Mouse (Mus musculus): ENCODE results near the gene Fut2. TPM values are rescaled to one million over a fixed set of nuclear protein-coding genes. Genes with fewer than 3 reads are reported as not detected.

Gene Fut2
- 0.12 TPM for polyA plus RNA-seq (2017; shearing (Covaris generic))

DNA sequence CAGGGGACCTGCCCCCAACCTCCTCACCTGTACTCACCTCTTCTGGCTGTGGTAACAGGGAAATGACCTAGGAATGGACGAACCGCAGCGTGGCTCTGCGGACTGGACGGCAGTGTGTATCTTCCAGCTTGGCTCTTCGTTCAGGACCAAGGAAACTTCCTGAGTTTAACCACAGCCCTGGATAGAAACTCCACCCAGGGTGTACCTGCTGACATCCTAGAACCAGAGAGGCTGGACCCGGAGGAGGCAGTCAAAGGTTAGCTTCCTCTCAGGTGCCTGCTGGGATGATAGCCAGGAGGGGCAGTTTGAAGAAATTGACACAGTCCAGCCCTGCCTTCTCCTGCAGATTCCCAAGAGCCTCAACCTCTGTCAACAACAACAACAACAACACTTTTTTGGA is at the start of gene Fut2:
Gene Fut2, minus strand, starts transcription at position 234 of the 400 bp plus-strand sequence.

DNA sequence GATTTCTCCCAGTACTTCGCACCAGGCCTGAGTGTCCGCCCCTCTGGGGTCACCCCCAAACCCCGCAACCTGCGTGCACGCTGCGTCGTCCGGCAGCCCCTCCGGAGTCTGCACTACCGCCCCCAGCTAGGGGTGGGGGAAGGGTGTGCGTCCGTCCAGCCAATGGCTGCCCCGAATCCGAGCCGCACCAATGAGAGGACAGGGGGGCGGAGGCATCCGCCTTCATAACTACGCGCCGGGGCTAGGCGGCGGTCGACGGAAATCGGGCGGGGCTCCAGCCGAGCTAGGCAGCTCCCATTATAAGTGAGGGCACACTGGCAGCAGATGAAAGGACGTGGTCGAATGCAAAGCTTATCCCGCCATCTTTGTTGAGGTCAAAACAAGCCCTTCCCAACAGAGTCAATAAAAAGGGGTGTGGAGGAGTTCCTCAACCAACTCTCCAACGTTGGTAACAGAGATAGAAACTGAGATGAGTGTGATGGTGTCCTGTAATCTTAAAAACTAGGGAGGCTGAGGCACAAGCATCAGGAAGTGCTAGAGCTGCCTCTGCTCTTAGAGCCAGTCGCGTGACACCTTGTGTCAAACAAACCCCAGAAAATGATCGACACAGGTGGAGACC is 49.0 kb upstream of the Fut2 start, which contains the start of gene Rpl18:
Gene Rpl18, plus strand, starts transcription at position 368 of the 619 bp plus-strand sequence.

DNA sequence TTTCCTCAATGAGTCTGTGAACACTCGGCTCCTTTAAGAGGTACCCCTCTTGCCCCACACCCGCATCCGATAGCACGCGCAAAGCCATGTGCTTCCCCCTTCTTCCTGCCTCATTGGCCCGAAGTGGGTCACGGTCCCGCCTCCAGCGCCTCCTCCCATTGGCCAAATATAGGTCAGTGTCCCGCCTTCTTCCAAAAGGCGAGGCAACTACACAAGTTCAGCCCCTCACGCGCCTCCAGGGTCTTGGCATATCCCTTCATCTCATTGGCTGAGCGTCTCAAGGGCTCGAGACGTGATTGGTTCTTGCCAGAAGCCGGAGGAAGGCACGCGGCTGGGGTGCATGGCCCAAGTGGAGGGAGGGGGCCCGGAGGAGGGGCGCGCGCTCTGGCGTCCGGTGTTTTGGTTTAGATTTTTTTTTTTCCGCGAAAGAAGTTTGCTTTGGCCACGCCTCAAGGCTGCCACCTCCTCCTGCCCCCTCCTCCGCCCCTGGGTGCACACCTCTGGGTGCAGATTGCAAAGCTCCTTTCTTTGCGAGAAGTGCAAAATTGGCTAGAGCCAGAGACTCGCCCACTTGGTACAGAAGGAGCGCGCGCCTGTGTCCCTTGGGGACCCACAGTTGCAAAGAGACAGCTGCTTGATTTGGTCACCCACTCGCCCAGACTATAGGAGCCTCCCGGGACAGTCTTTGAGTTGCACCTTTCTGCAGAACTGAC is 38.7 kb upstream of the Fut2 start, which contains the start of gene Dbp:
Gene Dbp, plus strand, starts transcription at position 359 of the 713 bp plus-strand sequence.

DNA sequence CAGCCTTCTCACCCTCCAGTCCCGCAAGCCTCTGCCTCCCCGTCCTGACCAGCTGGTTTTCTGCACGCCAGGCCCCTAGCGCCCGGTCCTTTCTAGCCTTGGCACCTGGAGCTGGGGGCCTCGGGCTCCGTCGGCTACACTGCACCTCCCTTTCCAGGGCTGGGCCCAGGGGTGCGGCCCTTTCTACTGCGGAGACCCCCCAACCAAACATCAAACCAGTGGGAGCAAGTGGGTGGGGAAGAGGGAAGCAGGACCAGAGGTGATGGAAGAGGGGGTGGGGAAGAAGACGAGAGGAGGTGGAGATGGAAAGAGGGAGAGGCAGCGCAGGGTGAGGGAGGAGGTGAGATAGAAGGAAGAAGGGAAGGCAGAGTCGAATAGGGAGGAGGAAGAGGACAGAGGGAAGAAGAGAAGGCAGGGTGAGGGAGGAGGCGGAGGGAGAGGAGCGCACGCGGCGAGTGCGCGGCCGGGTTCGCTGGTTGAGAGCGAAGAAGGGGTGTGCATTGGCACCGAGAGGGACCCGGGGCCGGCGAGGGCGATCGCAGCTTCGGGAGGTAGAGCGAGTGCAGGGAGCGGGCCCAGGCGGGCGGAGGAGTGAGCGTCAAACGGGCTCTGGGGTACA is 33.4 kb upstream of the Fut2 start, which contains the start of gene Car11:
Gene Car11, plus strand, starts transcription at position 321 of the 619 bp plus-strand sequence.

DNA sequence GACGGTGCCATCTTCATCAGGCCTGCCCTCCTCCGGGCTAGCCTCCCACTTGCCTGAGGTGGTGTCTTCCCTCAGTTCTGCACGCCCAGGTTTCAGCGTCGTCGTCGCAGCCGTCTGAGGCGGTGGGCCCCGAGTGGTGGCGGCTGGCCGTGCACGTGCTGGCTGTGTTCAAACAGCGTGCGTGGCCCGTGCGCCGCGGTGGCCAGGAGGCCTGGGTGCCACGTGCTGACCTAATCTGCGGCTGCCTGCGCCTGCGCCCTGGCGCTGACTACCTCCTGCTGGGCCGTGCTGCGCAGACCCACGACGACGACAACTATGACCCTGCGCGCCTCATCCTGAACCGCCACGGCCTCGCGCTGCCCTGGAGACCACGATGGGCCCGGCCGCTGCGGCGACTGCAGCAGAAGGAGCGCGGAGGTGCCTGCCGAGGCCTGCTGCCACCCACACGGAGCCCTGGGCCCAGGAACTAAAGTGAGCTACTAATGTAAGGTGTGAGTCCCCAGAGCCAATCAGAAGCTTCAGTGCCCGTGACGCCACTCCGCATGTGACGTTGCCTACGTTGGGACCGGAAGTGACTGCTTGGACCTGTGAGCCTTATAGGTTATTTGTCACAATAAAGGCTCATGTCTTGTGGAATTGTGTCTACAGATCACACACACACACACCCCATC is 27.9 kb upstream of the Fut2 start, which contains the start of gene Sec1:
Gene Sec1, minus strand, starts transcription at position 482 of the 671 bp plus-strand sequence.

DNA sequence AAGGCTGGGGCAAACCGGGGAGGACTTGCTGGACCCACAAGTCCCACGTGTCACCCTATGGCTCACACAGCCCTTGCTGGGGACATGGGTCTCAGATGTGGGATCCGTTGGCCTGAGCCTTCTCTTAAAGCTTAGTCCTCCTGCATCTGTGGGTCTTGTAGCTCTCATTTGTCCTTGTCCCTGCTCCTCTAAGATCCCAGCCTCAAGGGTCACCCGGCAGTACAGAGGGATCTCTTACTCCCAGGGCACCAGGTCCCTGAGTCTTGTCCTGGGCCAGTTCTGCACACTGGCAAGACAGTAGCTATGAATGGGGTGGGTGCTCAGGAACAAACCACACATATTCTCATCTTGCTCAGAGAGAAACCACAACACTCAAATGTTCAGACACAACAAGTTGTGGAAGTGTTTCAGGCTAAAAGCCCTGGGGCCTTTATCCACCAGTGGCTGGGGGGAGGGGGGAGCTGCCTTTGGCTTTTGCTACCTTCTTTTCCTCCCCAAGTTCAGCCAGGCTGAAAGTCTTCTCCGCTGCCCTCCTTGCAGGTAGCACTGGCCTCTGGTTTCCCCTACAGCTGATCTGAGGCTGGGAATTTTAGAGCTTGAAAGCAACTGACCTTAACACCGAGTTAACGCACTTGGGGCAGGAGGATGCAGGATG is 17.3 kb upstream of the Fut2 start, which contains the start of gene Ntn5:
Gene Ntn5, plus strand, starts transcription at position 627 of the 655 bp plus-strand sequence.

DNA sequence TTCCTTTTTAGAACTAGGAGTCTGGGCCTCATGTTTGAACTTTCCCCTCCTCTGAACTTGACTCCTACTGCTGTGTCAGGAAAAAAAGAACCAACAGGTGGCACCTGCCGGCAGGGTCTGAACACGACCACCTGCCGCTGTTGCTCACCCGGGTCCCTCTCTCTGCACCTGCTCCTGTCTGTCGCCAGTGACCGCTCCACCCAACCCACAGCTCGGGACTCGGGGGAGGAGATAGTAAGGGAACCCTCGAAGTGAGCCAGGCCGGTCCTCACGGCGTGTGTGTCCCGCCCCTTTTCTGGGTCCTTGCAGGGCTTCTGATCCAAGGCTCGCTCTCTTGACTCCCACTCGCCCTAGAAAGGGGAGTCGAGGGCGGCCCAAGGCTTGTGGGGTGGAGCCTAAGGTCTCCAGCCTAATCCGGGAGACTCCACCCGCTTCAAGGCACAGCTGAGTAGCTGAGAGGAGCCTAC is 26.6 kb downstream of the Fut2 start, which contains the start of gene Mamstr:
Gene Mamstr, plus strand, starts transcription at position 417 of the 467 bp plus-strand sequence.

DNA sequence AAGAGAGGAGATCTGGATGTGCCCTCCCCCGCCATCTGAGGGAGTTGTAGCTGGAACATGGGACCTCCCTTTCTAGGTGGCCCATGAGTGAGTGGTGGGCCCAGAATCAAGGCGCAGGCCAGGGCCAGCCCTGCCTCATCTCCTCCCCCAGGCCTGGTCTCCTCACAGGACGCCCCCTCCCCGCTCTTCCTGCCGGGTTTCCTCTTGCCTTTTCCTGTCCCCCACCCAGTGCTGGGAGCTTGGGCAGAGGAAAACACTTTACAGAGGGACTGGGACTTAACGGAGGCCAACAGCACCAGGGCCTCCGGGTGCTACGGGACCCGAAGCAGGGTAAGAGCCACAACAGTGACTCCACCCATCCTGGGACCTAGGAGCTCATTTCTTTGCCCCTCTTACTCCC is 38.9 kb downstream of the Fut2 start, which contains the start of gene Rasip1:
Gene Rasip1, plus strand, starts transcription at position 228 of the 400 bp plus-strand sequence.

DNA sequence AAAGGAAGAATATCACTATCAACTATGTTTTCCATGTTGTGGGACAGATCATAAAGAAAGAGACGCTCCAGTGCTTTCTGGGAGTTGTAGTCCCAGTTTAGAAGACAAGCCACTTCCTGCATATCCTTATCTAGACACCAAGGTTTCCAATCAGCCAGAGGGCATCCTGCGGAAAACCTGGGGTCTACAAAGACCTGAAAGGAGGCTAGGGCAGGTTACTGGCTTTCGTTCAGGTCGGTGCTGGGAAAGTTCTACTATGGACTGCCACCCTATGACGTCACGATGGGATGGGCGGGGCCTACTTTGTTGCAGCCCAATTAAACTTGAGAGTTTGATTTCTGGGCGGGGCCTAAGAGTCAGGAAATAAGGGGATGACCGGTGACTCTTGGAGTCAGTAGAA is 44.8 kb downstream of the Fut2 start, which contains the start of gene Izumo1:
Gene Izumo1, plus strand, starts transcription at position 369 of the 400 bp plus-strand sequence.

DNA sequence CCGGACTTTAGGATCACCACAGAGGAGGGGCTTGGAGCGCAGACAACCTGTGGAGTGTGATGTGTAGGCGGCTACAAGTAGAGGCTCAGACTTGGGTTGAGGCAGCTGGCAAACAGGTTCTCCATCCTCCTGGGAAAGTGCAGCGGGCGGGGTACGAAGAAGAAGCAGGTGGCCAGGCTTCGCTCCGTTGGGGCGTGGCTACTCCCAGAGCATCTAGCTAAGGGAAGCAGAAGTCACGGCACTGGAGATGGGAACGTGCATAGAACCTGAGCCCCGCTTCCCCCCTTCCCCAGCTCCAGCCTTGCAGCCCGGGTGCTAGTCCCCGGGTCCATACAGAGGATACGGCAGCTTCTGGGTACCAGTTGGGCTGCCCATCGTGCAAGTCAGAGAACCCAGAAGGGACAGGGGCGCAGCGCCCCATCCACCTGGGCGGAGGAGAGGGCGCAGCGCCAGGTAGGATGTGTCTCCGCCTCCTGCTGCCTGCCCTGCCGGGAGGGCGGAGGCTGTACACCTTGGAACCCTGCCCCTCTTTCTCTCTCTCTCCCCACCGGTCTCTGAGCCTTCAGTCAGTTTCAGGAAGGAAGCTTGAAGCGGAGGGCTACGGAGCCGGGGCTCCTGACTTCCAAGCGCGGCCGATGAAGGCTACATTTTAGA is 49.0 kb downstream of the Fut2 start, which contains the start of gene Fut1:
Gene Fut1, plus strand, starts transcription at position 248 of the 654 bp plus-strand sequence.

Other genes with a start within 250 kb of the Fut2 start
- not detected for gene Lhb, start 245.6 kb downstream of the Fut2 start, polyA plus RNA-seq (2017; shearing (Covaris generic))
- 13.9 TPM for gene Gys1, start 231.6 kb downstream of the Fut2 start, polyA plus RNA-seq (2017; shearing (Covaris generic))
- gene Ruvbl2, start 228.3 kb downstream of the Fut2 start, polyA plus RNA-seq (2017; shearing (Covaris generic)): 74.6 TPM
- gene Ftl1, start 206.5 kb downstream of the Fut2 start, polyA plus RNA-seq (2017; shearing (Covaris generic)): 2,110 TPM
- 289 TPM for gene Bax, start 199.5 kb downstream of the Fut2 start, polyA plus RNA-seq (2017; shearing (Covaris generic))
- 2.7 TPM for gene Tulp2, start 184.5 kb downstream of the Fut2 start, polyA plus RNA-seq (2017; shearing (Covaris generic))
- gene Gm45808, start 179.6 kb downstream of the Fut2 start, polyA plus RNA-seq (2017; shearing (Covaris generic)): 0.35 TPM
- 0.89 TPM for gene Dhdh, start 177.6 kb downstream of the Fut2 start, polyA plus RNA-seq (2017; shearing (Covaris generic))
- gene Nucb1, start 156.0 kb downstream of the Fut2 start, polyA plus RNA-seq (2017; shearing (Covaris generic)): 226 TPM
- 99.4 TPM for gene Ppp1r15a, start 140.1 kb downstream of the Fut2 start, polyA plus RNA-seq (2017; shearing (Covaris generic))
- 0.78 TPM for gene Plekha4, start 140.1 kb downstream of the Fut2 start, polyA plus RNA-seq (2017; shearing (Covaris generic))
- 1.1 TPM for gene Hsd17b14, start 111.5 kb downstream of the Fut2 start, polyA plus RNA-seq (2017; shearing (Covaris generic))
- gene Bcat2, start 96.2 kb downstream of the Fut2 start, polyA plus RNA-seq (2017; shearing (Covaris generic)): 86.0 TPM
- not detected for gene Fgf21, start 50.9 kb downstream of the Fut2 start, polyA plus RNA-seq (2017; shearing (Covaris generic))
- gene Fut1, start 49.1 kb downstream of the Fut2 start, polyA plus RNA-seq (2017; shearing (Covaris generic)): not detected
- gene Izumo1, start 44.6 kb downstream of the Fut2 start, polyA plus RNA-seq (2017; shearing (Covaris generic)): 0.14 TPM
- gene Rasip1, start 38.9 kb downstream of the Fut2 start, polyA plus RNA-seq (2017; shearing (Covaris generic)): 6.5 TPM
- gene Mamstr, start 26.4 kb downstream of the Fut2 start, polyA plus RNA-seq (2017; shearing (Covaris generic)): 1.7 TPM
- gene Ntn5, start 17.6 kb upstream of the Fut2 start, polyA plus RNA-seq (2017; shearing (Covaris generic)): 0.32 TPM
- 0.35 TPM for gene Sec1, start 28.0 kb upstream of the Fut2 start, polyA plus RNA-seq (2017; shearing (Covaris generic))
- gene Car11, start 33.4 kb upstream of the Fut2 start, polyA plus RNA-seq (2017; shearing (Covaris generic)): 8.4 TPM
- 53.0 TPM for gene Dbp, start 38.7 kb upstream of the Fut2 start, polyA plus RNA-seq (2017; shearing (Covaris generic))
- 1,454 TPM for gene Rpl18, start 49.1 kb upstream of the Fut2 start, polyA plus RNA-seq (2017; shearing (Covaris generic))
- 36.3 TPM for gene Sphk2, start 51.6 kb upstream of the Fut2 start, polyA plus RNA-seq (2017; shearing (Covaris generic))
- gene Fam83e, start 54.8 kb upstream of the Fut2 start, polyA plus RNA-seq (2017; shearing (Covaris generic)): 0.43 TPM
- gene Spaca4, start 59.4 kb upstream of the Fut2 start, polyA plus RNA-seq (2017; shearing (Covaris generic)): not detected
- gene Lmtk3, start 117.3 kb upstream of the Fut2 start, polyA plus RNA-seq (2017; shearing (Covaris generic)): 0.04 TPM
- gene Sult2b1, start 118.3 kb upstream of the Fut2 start, polyA plus RNA-seq (2017; shearing (Covaris generic)): 3.0 TPM
- 87.9 TPM for gene Cyth2, start 148.2 kb upstream of the Fut2 start, polyA plus RNA-seq (2017; shearing (Covaris generic))
- gene Kcnj14, start 158.4 kb upstream of the Fut2 start, polyA plus RNA-seq (2017; shearing (Covaris generic)): not detected
- gene Grwd1, start 164.6 kb upstream of the Fut2 start, polyA plus RNA-seq (2017; shearing (Covaris generic)): 37.3 TPM
- gene Kdelr1, start 206.4 kb upstream of the Fut2 start, polyA plus RNA-seq (2017; shearing (Covaris generic)): 90.8 TPM
- gene Grin2d, start 212.0 kb upstream of the Fut2 start, polyA plus RNA-seq (2017; shearing (Covaris generic)): 1.2 TPM
- not detected for gene Syngr4, start 230.3 kb upstream of the Fut2 start, polyA plus RNA-seq (2017; shearing (Covaris generic))
- gene Tmem143, start 230.5 kb upstream of the Fut2 start, polyA plus RNA-seq (2017; shearing (Covaris generic)): 9.6 TPM